ENCODE assay signal across 16 mouse cellular contexts in the genomic region with DNA sequence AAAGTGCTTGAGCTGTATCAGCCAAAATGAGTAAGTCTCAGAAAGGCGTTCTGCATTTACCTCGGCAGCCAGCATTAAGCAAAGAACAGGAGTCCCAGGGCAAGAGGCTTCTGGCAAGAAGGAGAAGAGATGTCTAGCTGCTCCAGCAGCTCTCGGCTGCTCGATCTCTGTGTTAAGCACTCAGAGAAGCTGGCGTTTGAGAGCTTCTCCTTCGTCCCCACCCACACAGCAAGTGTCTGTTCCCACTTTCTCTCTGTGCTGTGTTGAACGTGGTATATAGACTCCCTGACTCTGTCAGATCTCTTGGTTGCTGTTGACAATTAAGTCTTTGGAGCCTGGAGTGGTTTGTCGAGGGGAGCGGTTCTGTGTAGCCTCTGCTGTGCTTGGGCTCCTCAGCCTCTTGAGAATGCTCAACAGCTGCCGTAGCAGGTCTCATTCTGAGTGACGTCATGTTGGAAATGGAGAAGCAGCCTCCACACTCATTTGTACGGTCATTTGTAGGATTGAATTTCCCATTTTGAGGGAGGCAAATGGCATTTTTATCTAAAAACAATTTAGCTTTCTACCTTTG.
A peak's percentile ranks its signal among the peaks of the same experiment; 100 is the strongest.
DNase-seq lines count a peak whose midpoint lies in the region; ATAC-seq lines count a peak whose summit lies in the region.
"Had no signal": no experiment of that assay in that cellular context is flagged by ENCODE, and none has a peak within 500 bp of the region (broad histone marks: within the 10 kb centered on the region; RNA-seq: fewer than 3 reads in every experiment).

No protein-coding gene starts in this region.

- no peaks in the 10 kb centered on the region for H3K4me1 ChIP-seq in heart, embryonic 10.5 days
- H3K4me1 ChIP-seq in embryonic facial prominence, embryonic 14.5 days (ENCODE audit: control insufficient read depth, insufficient read depth, low read length), result no peaks in the 10 kb centered on the region
- H3K4me1 ChIP-seq: forebrain, embryonic 12.5 days; liver, embryonic 12.5 days; midbrain, embryonic 15.5 days; neural tube, embryonic 12.5 days had no signal

- no peak overlapping the region for H3K4me3 ChIP-seq in heart, embryonic 10.5 days
- H3K4me3 ChIP-seq in embryonic facial prominence, embryonic 14.5 days (ENCODE audit: low read depth, low read length), result no peak overlapping the region
- H3K4me3 ChIP-seq: forebrain, embryonic 12.5 days; liver, embryonic 12.5 days; midbrain, embryonic 15.5 days; neural tube, embryonic 12.5 days had no signal

- peak; percentile 47; the same call in 1 of the 2 replicates for ATAC-seq in embryonic facial prominence, embryonic 14.5 days (ENCODE audit: low read depth)
- ATAC-seq: intestine, embryonic 16.5 days; liver, embryonic 12.5 days; midbrain, embryonic 15.5 days had no signal

- H3K9me3 ChIP-seq in heart, embryonic 10.5 days, result no peaks in the 10 kb centered on the region
- H3K9me3 ChIP-seq in embryonic facial prominence, embryonic 14.5 days (ENCODE audit: control insufficient read depth, low read length), result no peaks in the 10 kb centered on the region; the same call in 1 of the 2 replicates
- H3K9me3 ChIP-seq: forebrain, embryonic 12.5 days; liver, embryonic 12.5 days; midbrain, embryonic 15.5 days; neural tube, embryonic 12.5 days had no signal

- 73% methylated on average over 12 of the region's 12 CpGs for whole genome bisulfite sequencing in heart, embryonic 10.5 days
- 59% methylated on average over 12 of the region's 12 CpGs for WGBS in embryonic facial prominence, embryonic 14.5 days

- H3K27me3 ChIP-seq in heart, embryonic 10.5 days (ENCODE audit: insufficient read depth, poor library complexity, severe bottlenecking), result no peaks in the 10 kb centered on the region
- no peaks in the 10 kb centered on the region for H3K27me3 ChIP-seq in embryonic facial prominence, embryonic 14.5 days (replicated peaks; ENCODE audit: control insufficient read depth, insufficient read depth, low read length)
- H3K27me3 ChIP-seq: forebrain, embryonic 12.5 days; liver, embryonic 12.5 days; midbrain, embryonic 15.5 days; neural tube, embryonic 12.5 days had no signal

- intact Hi-C loops in left cerebral cortex, postnatal 4 days (cut with DNase I), result no loop called here

- DNase-seq in heart, adult 11 months, result peak; percentile 89
- DNase-seq in heart, embryonic 10.5 days (ENCODE audit: low spot score), result no peak
- peak; percentile 23 to 44 for DNase-seq in left cerebral cortex, adult 18-20 months (ENCODE audit: low spot score in 2 of 2)
- no peak for DNase-seq in left cerebral cortex, postnatal 4 days
- DNase-seq in embryonic facial prominence, embryonic 14.5 days (ENCODE audit: low spot score), result peak; percentile 59
- peak; percentile 32 for DNase-seq in right cerebral cortex, postnatal 25 days
- no peak for DNase-seq in adrenal gland, postnatal 4 days (ENCODE audit: low spot score in 2 of 2)
- DNase-seq in urinary bladder, postnatal 14 days (ENCODE audit: low spot score), result no peak
- DNase-seq: cerebellum, adult 8-10 months; lung, postnatal 4 days; retina, postnatal 1 day had no signal

- no peak overlapping the region for H3K9ac ChIP-seq in embryonic facial prominence, embryonic 14.5 days (ENCODE audit: low read depth, low read length)
- H3K9ac ChIP-seq: forebrain, embryonic 12.5 days; liver, embryonic 12.5 days; midbrain, embryonic 15.5 days; neural tube, embryonic 12.5 days had no signal

- H3K4me2 ChIP-seq in embryonic facial prominence, embryonic 14.5 days (ENCODE audit: low read depth, low read length), result no peak overlapping the region
- H3K4me2 ChIP-seq: forebrain, embryonic 12.5 days; liver, embryonic 12.5 days; midbrain, embryonic 15.5 days; neural tube, embryonic 12.5 days had no signal

- no peaks in the 10 kb centered on the region for H3K36me3 ChIP-seq in heart, embryonic 10.5 days
- H3K36me3 ChIP-seq in embryonic facial prominence, embryonic 14.5 days (ENCODE audit: control insufficient read depth, insufficient read depth, low read length), result no peaks in the 10 kb centered on the region
- H3K36me3 ChIP-seq: forebrain, embryonic 12.5 days; liver, embryonic 12.5 days; midbrain, embryonic 15.5 days; neural tube, embryonic 12.5 days had no signal

- no peak overlapping the region for H3K27ac ChIP-seq in heart, embryonic 10.5 days
- H3K27ac ChIP-seq in embryonic facial prominence, embryonic 14.5 days (replicated peaks; ENCODE audit: low read depth, low read length), result no peak overlapping the region
- H3K27ac ChIP-seq: forebrain, embryonic 12.5 days; liver, embryonic 12.5 days; midbrain, embryonic 15.5 days; neural tube, embryonic 12.5 days had no signal

Comparison
In these comparisons a context has a peak if more than half of its experiments do, and no peak if none do; other contexts are left out.
1. DNase-seq: peak in heart, adult 11 months (single experiment), left cerebral cortex, adult 18-20 months (2 of 2), embryonic facial prominence, embryonic 14.5 days (single experiment) and right cerebral cortex, postnatal 25 days (single experiment); none in heart, embryonic 10.5 days (single experiment), left cerebral cortex, postnatal 4 days (single experiment), adrenal gland, postnatal 4 days (0 of 2) and urinary bladder, postnatal 14 days (single experiment).